7 mouse cellular contexts compared by ENCODE assay signal in genomic region chr12:13214345-13215278, GRCm38 (mm10). TPM values are rescaled to one million over a fixed set of nuclear protein-coding genes. Genes with fewer than 3 reads are reported as not detected.
DNase-seq lines count a peak whose midpoint lies in the region; ATAC-seq lines count a peak whose summit lies in the region.

No protein-coding gene starts in this region.

- DNase-seq in gastrocnemius, adult 8-10 months (ENCODE audit: low spot score in 2 of 2): peak; percentile 74 to 75
- peak; percentile 78 for DNase-seq in induced T-regulatory cell, adult 2 months (ENCODE audit: low read depth)
- peak; percentile 77 to 94 for DNase-seq in left cerebral cortex, adult 9 months (ENCODE audit: low spot score in 2 of 2)
- DNase-seq in right cerebral cortex, postnatal 36 days (ENCODE audit: low spot score in 2 of 2): peak; percentile 88 to 89

- ATAC-seq in activated CD4-positive, CD25-positive, alpha-beta regulatory T cell, adult 4 months: peak; percentile 82
- peak; percentile 99 for ATAC-seq in common myeloid progenitor, adult 5-6 weeks (replicated peaks; ENCODE audit: low read depth, poor library complexity, severe bottlenecking)
- ATAC-seq in megakaryocyte-erythroid progenitor cell, adult 5-6 weeks (replicated peaks; ENCODE audit: low FRiP score, low TSS enrichment, poor library complexity, severe bottlenecking): peak; percentile 97

RNA-seq across cellular contexts. Expression of gene Ddx1, which starts 34.4 kb away (rescaled TPM):
- 10 to 100 TPM; 84.3 to 91.8 TPM for polyA plus RNA-seq in activated CD4-positive, CD25-positive, alpha-beta regulatory T cell, adult 4 months (2017; shearing (Covaris generic))
- 212 and 221 TPM in 2 replicates for total RNA-seq in common myeloid progenitor, adult 5-6 weeks (2017)
- total RNA-seq in gastrocnemius, adult 8-10 months (2022): 100 to 1,000 TPM; 113 to 140 (median 124) TPM
- 80.1 and 98.9 TPM in 2 replicates for total RNA-seq in megakaryocyte-erythroid progenitor cell, adult 5-6 weeks (2014; fragmentation: Nextera tagmentation)
- 275 and 333 TPM in 2 replicates for total RNA-seq in megakaryocyte-erythroid progenitor cell, adult 5-6 weeks (2017)

RNA-seq across cellular contexts. Expression of gene Nbas, which starts 54.3 kb away (rescaled TPM):
- polyA plus RNA-seq in activated CD4-positive, CD25-positive, alpha-beta regulatory T cell, adult 4 months (2017; shearing (Covaris generic)): 10 to 100 TPM in 1 of 2 experiments, 1 to 10 TPM in 1; 9.4 to 13.6 TPM
- 16.6 and 18.5 TPM in 2 replicates for total RNA-seq in common myeloid progenitor, adult 5-6 weeks (2017)
- total RNA-seq in gastrocnemius, adult 8-10 months (2022): 10 to 100 TPM; 20.0 to 24.1 (median 22.3) TPM
- 18.7 and 19.7 TPM in 2 replicates for total RNA-seq in megakaryocyte-erythroid progenitor cell, adult 5-6 weeks (2014; fragmentation: Nextera tagmentation)
- 13.7 and 15.8 TPM in 2 replicates for total RNA-seq in megakaryocyte-erythroid progenitor cell, adult 5-6 weeks (2017)

Comparison
In these comparisons a context has a peak if more than half of its experiments do, and no peak if none do; other contexts are left out.
1. Peak in every context shown above with its lines: DNase-seq and ATAC-seq.